Mouse (Mus musculus) CH12F3 (cell line): ENCODE results near the gene Lsg1.

Experiments
- in situ Hi-C: fragments of 300-500 bp; cut with MboI; formaldehyde crosslinking; loops from 2 replicates; pipeline ENCODE4 v1.14.3; 2020; ENCODE audit warnings: low sequenced_read_pairs

Gene Lsg1

GRCm38 (mm10) chr16:30559312-30559992, 27.9 kb downstream of the Lsg1 start:
- in situ Hi-C loops = no loop called here

GRCm38 (mm10) chr16:30554109-30554508, 33.3 kb downstream of the Lsg1 start:
- in situ Hi-C loops = no loop called here

GRCm38 (mm10) chr16:30552621-30553338, 34.6 kb downstream of the Lsg1 start:
- in situ Hi-C loops = no loop called here

- in situ Hi-C loops = no loop called here
Observed at GRCm38 (mm10) chr16:30550748-30551192, 36.6 kb downstream of the Lsg1 start, which contains the start of gene Tmem44. Tmem44 (minus strand) TSS chr16:30550842.

- in situ Hi-C loops = no loop called here
Observed at GRCm38 (mm10) chr16:30549966-30550747, 37.2 kb downstream of the Lsg1 start.

- in situ Hi-C loops = no loop called here
Observed at GRCm38 (mm10) chr16:30549516-30549915, 37.9 kb downstream of the Lsg1 start.

- in situ Hi-C loops = no loop called here
Observed at GRCm38 (mm10) chr16:30548291-30548690, 39.1 kb downstream of the Lsg1 start.

GRCm38 (mm10) chr16:30544693-30545092, 42.7 kb downstream of the Lsg1 start:
- in situ Hi-C loops = no loop called here

- in situ Hi-C loops = no loop called here
Observed at GRCm38 (mm10) chr16:30543386-30543785, 44.0 kb downstream of the Lsg1 start.

GRCm38 (mm10) chr16:30542826-30543225, 44.6 kb downstream of the Lsg1 start:
- in situ Hi-C loops = no loop called here

GRCm38 (mm10) chr16:30540107-30541001, 47.0 kb downstream of the Lsg1 start:
- in situ Hi-C loops = no loop called here

- in situ Hi-C loops = no loop called here
Observed at GRCm38 (mm10) chr16:30539433-30539832, 48.0 kb downstream of the Lsg1 start.

- in situ Hi-C loops = no loop called here
Observed at GRCm38 (mm10) chr16:30535075-30535474, 52.3 kb downstream of the Lsg1 start.

- in situ Hi-C loops = no loop called here
Observed at GRCm38 (mm10) chr16:30533592-30533991, 53.8 kb downstream of the Lsg1 start.

- in situ Hi-C loops = no loop called here
Observed at GRCm38 (mm10) chr16:30532929-30533328, 54.5 kb downstream of the Lsg1 start.

- in situ Hi-C loops = no loop called here
Observed at GRCm38 (mm10) chr16:30531761-30532406, 55.5 kb downstream of the Lsg1 start.

- in situ Hi-C loops = no loop called here
Observed at GRCm38 (mm10) chr16:30530815-30531214, 56.6 kb downstream of the Lsg1 start.

GRCm38 (mm10) chr16:30528386-30528785, 59.0 kb downstream of the Lsg1 start:
- in situ Hi-C loops = no loop called here

GRCm38 (mm10) chr16:30527889-30528288, 59.5 kb downstream of the Lsg1 start:
- in situ Hi-C loops = no loop called here

GRCm38 (mm10) chr16:30525756-30526155, 61.6 kb downstream of the Lsg1 start:
- in situ Hi-C loops = no loop called here
